Mouse (Mus musculus) kidney, adult 2 months (tissue): ENCODE measurements around the gene Fam107b.

Experiments used
- CTCF ChIP-seq: fragments of 200-500 bp; conservative IDR thresholded peaks from 2 replicates; pipeline ENCODE4 v1.5.1; 2011; ENCODE audit warnings: low read depth, mild to moderate bottlenecking, control low read depth, low read length, moderate library complexity, mixed read lengths; ENCODE audit not compliant: insufficient read depth, insufficient read length
- POLR2A ChIP-seq: fragments of 200-500 bp; IDR thresholded peaks from one replicate; pipeline ENCODE4 v1.6.1; 2011; ENCODE audit warnings: low read depth, low read length, control low read depth

DNA sequence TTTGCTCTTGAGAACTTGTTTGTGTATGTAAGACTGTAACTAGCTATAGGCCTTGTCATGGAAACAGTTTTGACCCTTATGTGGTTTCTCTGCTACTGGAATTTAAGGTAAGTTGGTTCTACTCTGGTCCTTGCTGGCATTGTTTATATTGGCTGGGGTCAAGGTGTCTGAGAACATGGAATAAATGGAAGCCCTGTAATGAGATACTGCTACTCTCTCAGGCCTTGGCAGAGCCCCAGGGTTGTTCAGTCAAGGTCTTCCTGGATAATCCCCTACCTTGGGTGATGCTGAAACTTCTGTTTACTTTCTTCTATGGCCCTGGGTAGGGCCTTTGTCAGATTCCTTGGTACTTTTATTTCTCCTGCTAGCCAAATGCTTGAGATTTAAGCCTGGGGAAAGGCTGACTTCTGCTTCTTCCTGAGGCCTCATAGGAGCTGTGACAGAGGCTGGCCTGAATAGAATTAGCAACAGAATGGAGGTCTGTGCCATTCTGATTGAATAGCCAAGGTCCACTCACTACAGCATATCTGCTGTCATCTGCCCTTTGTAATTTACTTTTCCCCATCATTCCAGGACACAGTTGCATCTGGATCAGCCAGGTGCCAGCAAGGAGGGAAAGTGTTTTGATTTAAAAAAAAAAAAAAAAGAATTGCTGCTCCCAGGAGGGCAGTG lies 217.6 kb downstream of the Fam107b start:
- no peak for TF ChIP-seq CTCF
- no peak for TF ChIP-seq POLR2A
